Mouse (Mus musculus): Measurements from ENCODE around the gene Ccdc87.
A peak's percentile ranks its signal among the peaks of the same experiment; 100 is the strongest.
"Not testable (repeated sequence)": the region's sequence is repeated elsewhere in the genome, so short reads cannot be mapped to it uniquely, and the experiment has no call there.

Gene Ccdc87

GRCm38 (mm10) chr19:4839149-4839548 is at the start of gene Ccdc87, which contains the start of gene Ccs:
TSS of gene Ccdc87 (plus strand) at chr19:4839366.
TSS of gene Ccs (minus strand) at chr19:4839332.
- peak; percentile 89 for DNase-seq (ENCODE audit: low read depth, low spot score)

DNA sequence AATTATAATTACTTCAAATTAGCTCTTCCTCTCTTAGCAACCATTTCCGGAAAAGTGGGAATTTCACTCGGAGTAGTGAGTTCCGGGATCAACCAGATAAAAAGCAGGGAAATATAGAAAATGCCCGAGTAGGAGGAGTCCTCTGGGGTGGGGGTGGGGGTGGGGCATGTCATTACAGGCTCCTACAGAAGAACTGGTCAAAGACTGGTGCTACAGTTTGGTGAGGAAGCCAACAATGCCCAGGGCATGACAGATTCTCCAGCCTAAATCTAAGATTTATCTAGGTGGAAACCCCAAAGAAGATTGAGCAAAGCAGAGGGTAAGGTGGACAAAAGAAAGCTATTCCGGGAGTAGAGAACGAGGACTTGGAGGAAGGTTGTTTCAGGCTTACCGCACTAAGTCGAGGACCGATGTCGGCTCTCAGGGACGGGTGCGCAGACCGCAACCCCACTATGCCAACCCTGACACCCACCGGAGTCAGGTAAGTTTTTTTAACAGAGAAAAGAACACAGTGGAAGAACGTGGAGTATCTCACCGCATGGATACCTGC is 45.8 kb upstream of the Ccdc87 start:
- no peak for DNase-seq (ENCODE audit: low read depth, low spot score)

DNA sequence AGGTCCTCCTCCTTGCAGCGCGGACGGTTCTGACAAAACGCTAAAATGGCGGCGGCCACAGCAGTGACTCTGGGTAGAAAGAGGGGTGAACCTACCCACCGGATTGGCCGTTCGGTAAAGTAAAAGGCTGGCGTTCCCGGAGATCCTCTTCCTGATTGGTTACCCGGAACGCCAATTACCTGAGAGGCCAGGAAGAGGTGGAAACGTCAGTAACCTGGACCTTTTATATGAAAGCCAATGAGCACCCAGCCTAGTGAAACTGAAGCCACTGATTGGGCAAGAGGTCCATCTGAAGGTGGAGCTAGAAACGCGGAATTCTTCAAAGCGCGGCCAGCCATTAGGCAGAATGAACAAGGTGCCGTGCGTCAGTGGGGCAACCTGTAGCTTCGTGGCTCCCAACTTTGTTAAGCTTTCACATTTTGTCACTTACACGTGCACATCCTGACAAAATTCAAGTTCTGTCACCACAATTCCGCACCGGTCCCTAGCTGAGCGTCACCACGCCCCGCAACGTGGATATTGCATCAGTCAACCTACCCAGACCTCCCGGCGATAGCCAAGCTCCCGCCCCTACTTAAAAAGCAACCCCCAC is 45.2 kb upstream of the Ccdc87 start, which contains the start of gene Rbm4:
Gene Rbm4 (minus strand): TSS at position 71 of the 592 bp plus-strand sequence.
- peak; percentile 97 for DNase-seq (ENCODE audit: low read depth, low spot score)

- DNase-seq (ENCODE audit: low read depth, low spot score): no peak
These were observed 43.2 kb upstream of the Ccdc87 start for GRCm38 (mm10) chr19:4795929-4796328.

DNA sequence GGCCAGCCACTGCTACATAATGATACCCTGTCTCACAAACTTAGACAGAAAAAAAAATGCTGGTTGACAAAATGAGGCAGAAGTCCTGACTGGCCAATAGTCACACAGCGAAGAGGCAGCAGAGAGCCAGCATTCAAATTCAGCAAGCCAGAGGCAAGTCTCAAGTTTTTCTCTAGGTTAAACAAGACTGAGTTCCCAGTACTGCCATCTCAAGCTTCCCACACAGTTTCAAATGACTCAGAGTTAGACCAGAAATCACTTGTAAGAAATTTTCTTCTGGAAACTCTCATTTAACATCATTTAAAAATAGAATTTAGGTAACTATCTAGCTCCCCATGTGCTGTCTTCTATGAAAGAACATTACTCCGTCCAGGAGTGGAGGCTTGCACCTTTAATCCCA is 41.3 kb upstream of the Ccdc87 start:
- DNase-seq (ENCODE audit: low read depth, low spot score): no peak

- DNase-seq (ENCODE audit: low read depth, low spot score): no peak
These were observed 40.1 kb upstream of the Ccdc87 start for GRCm38 (mm10) chr19:4799083-4799482.

- no peak for DNase-seq (ENCODE audit: low read depth, low spot score)
These were observed 36.5 kb upstream of the Ccdc87 start for GRCm38 (mm10) chr19:4802691-4803091.

DNA sequence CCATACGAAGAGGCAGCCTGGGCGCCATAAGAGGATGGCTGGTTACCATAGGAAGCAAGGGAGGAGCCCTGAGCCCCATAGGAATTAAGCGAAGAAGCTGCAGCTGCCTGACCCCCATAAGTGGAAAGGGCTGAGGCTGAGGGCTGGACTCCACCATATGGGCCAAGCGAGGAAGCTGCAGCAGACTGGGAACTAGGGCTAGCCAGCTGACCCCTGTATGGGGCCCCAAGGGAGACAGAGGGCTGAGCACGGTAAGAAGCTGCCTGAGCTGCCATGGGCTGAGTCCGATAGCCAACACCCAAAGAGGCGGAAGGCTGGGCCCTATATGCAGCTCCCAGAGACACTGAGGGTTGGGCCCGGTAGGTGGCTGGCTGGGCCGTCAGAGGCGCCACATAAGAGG is 35.9 kb upstream of the Ccdc87 start:
- DNase-seq (ENCODE audit: low read depth, low spot score): no peak

DNA sequence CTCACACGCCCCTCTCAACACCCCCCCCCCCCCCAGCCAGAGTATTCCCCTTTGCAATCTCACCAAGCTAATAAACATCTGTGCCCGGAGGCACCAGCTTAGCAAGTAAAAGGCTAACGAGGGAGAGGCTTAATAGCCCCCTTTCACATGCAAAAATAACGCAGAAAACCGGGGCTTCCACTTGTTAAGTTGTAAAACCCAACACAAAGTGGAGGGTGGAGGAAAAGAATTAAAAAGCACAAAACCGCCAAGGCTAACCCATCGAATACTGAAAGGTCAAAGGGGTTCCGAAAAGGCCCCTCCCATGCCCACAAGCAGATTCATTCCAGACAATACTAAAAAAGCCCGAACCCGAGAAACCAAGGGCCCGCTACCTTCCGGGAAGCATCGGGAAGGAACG is 28.9 kb upstream of the Ccdc87 start:
- no peak for DNase-seq (ENCODE audit: low read depth, low spot score)

GRCm38 (mm10) chr19:4810746-4811062 is 28.5 kb upstream of the Ccdc87 start:
- no peak for DNase-seq (ENCODE audit: low read depth, low spot score)

- DNase-seq (ENCODE audit: low read depth, low spot score): peak; percentile 98
These were observed 27.9 kb upstream of the Ccdc87 start, which contains the start of the genes Gm21992 and Rbm14 for GRCm38 (mm10) chr19:4811063-4811908. TSS of gene Gm21992 (minus strand) at chr19:4811612. TSS of gene Rbm14 (minus strand) at chr19:4811634.

DNA sequence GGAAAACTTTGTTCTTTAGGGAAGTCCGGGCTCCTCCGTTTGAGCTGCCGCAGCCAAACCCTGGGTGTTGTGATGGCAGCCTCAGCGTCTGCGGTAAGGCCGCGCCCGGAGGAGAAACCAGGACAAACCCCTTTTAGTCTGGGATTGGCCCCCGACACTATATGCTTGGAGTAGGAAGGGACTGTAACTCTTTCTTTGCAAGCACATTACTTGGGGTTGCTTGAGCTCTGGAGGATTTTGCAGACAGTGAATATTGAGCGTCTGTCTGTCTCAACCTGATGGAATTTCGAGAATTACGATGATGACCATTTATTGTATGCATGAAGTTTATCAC is 27.3 kb upstream of the Ccdc87 start:
- no peak for DNase-seq (ENCODE audit: low read depth, low spot score)

GRCm38 (mm10) chr19:4812334-4812949 is 26.7 kb upstream of the Ccdc87 start:
- DNase-seq (ENCODE audit: low read depth, low spot score): not testable (repeated sequence)

DNA sequence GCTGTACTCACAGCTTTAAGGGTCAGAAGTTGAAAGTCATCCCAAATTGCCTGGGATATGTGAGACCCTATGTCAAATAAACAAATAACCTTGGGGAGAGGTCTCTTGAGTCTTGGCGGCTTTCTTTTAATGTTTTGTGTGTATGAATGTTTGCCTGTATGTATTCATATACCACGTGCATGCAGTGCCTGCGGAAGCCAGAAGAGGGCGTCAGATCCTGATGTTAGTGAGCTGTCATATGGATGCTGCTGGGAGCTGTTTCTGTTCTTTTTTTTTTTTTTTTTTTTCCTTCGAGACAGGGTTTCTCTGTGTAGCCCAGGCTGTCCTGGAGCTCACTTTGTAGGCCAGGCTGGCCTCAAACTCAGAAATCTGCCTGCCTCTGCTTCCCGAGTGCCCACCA is 26.2 kb upstream of the Ccdc87 start:
- DNase-seq (ENCODE audit: low read depth, low spot score): no peak

- DNase-seq (ENCODE audit: low read depth, low spot score): no peak
These were observed 21.9 kb upstream of the Ccdc87 start for GRCm38 (mm10) chr19:4817182-4817835.

DNA sequence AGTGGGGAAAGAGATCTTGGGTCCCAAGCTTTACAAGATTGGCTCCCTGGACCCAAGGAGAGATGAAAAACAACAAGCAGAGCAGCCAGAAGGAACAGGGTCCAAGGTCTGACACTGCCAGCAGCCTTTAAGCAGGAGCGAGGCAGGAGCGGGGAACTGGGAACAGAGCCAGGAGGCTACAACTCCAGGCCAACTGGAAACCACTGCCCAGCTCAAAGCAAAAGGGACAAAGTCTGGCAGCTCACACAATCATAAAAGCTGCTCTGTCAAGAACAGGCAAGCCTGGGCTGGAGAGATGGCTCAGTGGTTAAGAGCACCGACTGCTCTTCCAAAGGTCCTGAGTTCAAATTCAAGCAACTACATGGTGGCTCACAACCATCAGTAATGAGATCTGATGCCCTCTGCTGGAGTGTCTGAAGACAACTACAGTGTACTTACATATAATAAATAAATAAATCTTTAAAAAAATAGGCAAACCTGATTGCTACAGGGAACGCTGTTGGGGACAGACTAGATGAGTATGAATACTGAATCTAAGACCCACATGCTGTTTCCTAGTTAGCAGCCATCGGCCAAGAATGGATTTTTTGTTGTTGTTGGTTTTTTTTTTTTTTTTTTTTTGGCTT is 18.4 kb upstream of the Ccdc87 start:
- DNase-seq (ENCODE audit: low read depth, low spot score): no peak

DNA sequence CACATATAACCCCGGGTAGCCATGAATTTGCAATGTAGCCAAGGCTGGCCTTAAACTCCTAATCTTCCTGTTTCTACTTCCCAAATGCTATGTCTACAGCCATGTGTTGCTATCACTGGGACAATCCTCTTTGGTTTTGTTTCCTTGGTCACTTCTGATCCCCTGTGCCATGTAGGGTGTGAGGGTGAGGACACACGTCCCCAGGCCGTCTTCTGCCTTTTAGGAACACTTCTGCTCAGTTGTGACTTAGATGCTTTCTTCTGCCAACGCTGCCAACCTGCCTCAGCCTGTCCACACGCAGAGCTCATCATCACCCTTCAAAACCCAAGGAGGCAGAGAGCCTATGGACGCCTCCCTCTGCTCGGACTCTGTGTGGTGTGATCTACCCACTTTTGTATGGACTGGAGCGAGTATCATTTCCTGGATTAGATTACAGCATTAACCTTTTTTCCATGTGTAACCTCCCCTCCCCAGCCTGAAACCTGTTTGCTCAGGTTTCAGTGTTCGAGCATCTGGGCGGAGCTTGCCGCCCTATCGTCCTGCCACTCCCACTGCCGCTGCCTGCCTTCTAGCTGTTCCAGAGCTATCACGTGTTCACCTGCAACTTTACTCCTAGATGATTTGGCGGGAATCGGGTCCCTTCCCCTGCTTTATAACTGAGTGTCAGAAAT is 10.6 kb upstream of the Ccdc87 start:
- DNase-seq (ENCODE audit: low read depth, low spot score): no peak

DNA sequence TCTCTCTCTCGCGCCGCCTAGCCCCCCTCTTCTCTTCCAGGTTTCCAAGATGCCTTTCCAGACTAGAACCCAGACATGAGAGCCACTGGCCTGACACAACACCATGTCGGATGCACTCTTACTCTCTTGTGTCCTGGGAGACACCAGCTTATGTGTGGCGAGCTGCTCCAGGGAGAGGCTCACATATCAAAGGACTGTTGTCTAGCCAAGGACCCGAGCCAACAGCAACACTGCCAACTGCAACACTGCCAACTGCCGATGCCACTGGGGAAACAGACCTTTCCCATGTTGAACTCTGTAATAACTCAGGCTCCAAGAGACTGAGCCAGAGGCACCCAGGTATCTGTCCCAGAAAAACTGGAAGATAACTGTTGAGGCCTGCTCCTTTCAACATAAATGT is 10.0 kb upstream of the Ccdc87 start:
- no peak for DNase-seq (ENCODE audit: low read depth, low spot score)

GRCm38 (mm10) chr19:4833977-4834376 is 5.2 kb upstream of the Ccdc87 start:
- DNase-seq (ENCODE audit: low read depth, low spot score): no peak

GRCm38 (mm10) chr19:4836096-4836495 is 3.1 kb upstream of the Ccdc87 start:
- no peak for DNase-seq (ENCODE audit: low read depth, low spot score)

GRCm38 (mm10) chr19:4837049-4837448 is 2.1 kb upstream of the Ccdc87 start:
- DNase-seq (ENCODE audit: low read depth, low spot score): no peak
